Mouse (Mus musculus): ENCODE results near the gene Llph.

DNA sequence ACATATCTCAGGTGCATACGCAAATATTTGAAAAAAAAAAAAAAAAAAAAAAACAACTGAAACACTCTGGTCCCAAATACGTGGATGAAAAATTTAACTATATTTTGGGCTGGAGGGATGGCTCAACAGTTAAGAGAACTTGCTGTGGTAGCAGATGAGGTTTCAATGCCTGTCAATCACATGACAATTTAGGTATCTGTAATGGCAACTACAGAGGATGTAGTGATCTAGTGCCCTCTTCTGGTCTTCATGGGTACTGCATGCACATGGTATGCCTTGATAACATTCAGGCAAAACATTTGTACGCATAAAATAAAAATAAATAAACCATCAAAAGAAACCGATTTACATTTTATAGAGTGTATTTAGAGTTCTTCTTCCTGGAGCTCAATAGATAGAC is 43.9 kb downstream of the Llph start:
- TF ChIP-seq CTCF (IDR thresholded peaks at IDR 0.05; ENCODE audit: low read depth) = peak; percentile 70
- no peak for TF ChIP-seq EP300 (IDR thresholded peaks at IDR 0.05; ENCODE audit: low read depth)

Measured in heart, postnatal 0 days (tissue).